Mouse (Mus musculus): ENCODE measurements around the gene Rras2.

The Rras2 gene

GRCm38 (mm10) chr7:114114284-114114683 is 3.3 kb downstream of the Rras2 start:
- DNase-seq (ENCODE audit: low spot score), result no peak

DNA sequence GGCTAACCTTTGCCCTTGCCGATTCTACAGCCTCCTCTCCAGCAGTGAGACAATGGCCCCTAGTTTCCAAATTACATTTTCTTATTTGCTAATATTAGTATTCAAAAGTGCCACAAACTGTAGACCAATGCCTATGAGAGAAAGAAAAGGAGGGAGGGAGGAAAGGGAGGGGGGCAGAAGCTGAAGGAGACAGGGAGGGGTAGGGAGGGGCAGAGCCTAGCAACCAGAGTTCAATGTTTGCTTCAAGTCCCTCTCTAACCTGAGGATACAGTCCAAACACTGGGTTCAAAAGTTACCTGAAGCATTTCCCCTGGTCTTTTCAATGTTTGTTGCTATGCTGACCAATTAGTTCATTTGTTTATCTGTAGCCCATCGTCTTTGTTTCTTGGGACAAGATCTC is 7.1 kb downstream of the Rras2 start:
- no peak for DNase-seq (ENCODE audit: low spot score)

DNA sequence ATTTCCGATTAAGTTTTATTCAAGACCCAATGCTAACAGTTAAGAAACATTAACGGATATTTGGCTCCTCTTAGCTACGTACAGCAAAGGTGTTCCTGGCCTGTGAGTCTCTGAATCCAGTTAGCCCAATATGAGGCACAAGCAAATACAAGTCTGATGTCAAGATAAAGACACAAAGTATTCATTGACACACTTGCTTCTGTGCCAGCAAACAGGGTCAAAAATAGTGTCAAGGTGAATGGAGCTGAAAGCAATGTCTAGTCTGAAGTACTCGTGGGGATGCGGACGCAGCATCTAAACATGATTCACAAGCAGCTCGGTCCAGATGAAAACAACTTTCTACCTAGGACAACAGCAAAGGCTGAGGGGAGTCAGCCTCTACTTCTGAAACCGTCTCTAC is 11.7 kb downstream of the Rras2 start:
- DNase-seq (ENCODE audit: low spot score), result no peak

DNA sequence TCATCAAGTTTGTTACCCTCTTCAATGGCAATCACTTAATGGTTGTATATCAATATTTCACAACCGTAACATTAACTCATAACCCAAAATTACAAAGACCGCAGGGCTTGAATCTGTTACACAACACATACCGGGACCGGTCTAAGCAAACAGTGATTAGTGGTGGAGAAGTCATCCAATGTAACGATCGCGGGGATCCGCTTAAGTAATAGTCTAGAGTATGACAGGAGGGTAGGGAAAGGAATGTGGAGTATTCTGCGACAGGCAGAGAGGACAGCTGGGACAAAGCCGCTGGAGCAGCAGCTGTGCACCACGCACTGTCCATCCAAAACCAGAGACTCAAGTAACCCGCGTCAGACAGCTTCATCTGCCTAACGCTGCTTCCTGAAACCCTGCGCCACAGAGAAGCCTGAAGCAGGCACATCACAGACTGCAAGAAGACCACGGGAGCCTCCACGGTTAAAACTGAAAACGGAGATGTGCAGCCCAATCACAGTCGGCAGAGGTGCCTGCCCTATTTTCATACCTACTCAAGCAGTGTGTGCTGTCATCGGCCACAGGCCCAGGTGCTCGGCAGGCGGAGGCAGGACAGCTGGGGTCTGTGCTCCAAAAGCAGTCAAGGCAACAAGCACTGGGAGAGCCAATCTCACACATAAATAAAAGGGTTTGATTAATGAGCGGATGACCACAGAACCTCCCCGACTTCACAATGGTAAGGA is 13.8 kb downstream of the Rras2 start:
- DNase-seq (ENCODE audit: low spot score), result no peak

DNA sequence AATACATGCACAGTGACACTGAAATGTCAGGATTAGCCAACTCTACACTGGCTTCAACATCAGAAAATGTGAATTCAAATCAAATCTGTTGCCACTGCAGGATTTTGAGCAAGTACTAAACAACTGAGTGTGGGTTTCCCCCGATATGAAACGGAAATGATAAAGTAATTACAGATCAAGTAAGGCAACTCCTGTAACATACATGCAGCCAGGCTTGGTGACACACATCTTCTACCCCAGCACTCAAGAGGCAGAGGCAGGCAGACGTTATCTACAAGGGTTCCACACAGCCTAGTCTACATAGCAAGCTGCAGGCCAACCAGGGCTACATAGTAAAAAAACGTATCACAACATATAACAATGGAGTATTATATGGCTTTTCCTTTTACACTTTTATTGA is 14.4 kb downstream of the Rras2 start:
- no peak for DNase-seq (ENCODE audit: low spot score)

GRCm38 (mm10) chr7:114102609-114103008 is 15.0 kb downstream of the Rras2 start:
- DNase-seq (ENCODE audit: low spot score), result no peak

DNA sequence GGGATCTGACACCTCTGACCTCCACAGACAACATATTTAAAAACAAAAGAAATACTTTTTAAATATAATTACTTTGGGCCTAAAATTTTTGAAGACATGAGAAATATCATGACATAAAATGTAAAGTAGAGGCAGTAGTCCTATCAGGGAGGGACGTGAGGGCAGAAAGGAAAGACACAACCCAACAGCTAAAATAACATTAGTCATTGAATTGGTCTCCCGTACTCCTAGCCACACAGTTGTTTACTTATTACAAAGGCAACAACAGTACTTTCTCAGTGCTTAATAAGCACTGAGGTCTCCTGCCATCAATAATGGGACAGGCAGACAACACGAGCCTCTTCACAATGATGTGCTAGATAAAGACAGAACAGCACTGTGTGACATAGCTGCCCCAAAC is 16.2 kb downstream of the Rras2 start:
- no peak for DNase-seq (ENCODE audit: low spot score)

GRCm38 (mm10) chr7:114093548-114094174 is 23.9 kb downstream of the Rras2 start:
- no peak for DNase-seq (ENCODE audit: low spot score)

DNA sequence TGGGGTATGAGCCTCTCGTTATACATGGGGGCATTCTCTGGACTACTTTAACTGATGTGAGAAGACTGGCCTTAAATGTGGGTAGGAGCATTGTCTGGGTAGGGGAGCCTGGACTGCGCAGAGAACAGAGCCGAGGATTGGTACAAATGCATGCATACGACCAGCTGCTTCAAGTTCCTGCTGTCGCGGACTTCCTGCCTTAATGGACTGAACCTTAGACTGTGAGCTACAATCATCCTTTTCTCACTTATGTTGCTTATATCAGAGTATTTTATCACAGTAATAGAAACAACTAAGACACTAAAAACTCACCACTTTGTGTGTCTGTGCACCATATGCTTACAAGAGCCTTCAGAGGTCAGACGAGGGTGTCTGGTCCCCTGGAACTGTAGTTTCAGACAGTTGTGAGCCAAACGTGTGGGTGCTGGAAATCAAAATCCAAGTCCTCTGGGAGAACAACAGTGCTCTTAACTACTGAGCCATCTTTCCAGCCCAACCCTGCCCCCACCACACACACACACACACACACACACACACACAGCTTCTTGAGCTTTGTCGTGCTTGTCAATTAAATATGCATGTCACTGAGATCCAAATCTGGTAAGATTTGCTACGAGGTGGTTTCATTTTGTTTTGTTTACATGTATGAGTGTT is 26.6 kb downstream of the Rras2 start:
- no peak for DNase-seq (ENCODE audit: low spot score)

DNA sequence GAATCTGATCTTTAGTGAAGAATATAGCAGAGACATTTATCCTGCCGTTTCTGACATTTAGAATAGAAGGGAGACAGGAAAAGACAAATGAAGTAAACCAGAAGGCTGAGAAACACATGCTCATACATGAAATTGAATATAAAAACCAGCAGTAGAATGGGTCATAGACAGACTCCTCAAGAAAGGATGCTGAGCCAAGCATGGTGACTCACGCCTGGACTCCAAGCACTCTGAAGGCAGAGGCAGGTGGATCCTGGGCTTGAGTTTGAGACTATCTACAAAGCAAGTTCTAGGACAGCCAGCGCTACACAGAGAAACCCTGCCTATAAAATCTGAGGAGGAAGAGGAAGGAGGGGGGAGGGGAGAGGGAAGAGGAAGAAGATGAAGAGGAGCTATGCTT is 27.4 kb downstream of the Rras2 start:
- no peak for DNase-seq (ENCODE audit: low spot score)

GRCm38 (mm10) chr7:114088918-114089317 is 28.7 kb downstream of the Rras2 start:
- no peak for DNase-seq (ENCODE audit: low spot score)

DNA sequence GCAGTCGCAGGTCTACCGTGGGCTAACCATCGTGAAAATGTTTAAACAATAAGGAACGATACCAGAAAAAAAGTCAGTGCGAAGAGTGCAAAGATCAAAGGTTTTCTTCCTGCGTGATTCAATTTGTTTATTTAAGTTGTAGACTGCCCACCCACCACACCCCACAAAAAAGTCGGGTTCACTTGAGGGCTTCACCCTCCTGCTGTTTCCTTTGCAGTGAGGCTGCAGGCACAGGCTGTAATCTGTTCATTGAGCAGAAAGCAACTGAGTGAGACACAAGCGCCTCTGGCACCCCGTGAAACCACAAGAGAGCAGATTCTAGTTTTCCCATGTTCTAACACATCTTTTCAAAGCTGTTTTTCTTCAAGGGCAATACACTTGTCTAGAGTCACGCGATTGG is 29.6 kb downstream of the Rras2 start:
- DNase-seq (ENCODE audit: low spot score), result no peak

DNA sequence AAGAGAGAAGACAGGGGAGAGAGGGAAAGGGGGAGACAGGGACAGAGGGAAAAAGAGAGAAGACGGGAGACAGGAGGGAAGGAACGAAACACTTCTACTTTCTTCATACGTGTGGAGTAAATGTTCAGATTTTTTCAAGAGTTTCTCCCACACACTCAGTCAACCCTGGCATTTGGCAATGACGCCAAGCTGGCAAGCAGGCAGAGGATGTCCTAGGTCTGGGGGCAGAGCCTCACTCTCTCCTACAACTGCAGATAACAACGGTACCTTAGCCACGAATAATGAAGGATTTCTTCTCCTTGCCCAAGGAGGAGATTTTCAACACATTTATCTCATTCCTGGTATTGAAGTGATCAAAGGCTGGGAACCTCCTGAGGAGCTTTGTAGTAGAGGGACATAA is 30.2 kb downstream of the Rras2 start:
- no peak for DNase-seq (ENCODE audit: low spot score)

- DNase-seq (ENCODE audit: low spot score), result no peak
These were observed 31.4 kb downstream of the Rras2 start for GRCm38 (mm10) chr7:114086021-114086710.

- DNase-seq (ENCODE audit: low spot score), result no peak
These were observed 33.8 kb downstream of the Rras2 start for GRCm38 (mm10) chr7:114083760-114084159.

- no peak for DNase-seq (ENCODE audit: low spot score)
These were observed 34.5 kb downstream of the Rras2 start for GRCm38 (mm10) chr7:114083088-114083487.

DNA sequence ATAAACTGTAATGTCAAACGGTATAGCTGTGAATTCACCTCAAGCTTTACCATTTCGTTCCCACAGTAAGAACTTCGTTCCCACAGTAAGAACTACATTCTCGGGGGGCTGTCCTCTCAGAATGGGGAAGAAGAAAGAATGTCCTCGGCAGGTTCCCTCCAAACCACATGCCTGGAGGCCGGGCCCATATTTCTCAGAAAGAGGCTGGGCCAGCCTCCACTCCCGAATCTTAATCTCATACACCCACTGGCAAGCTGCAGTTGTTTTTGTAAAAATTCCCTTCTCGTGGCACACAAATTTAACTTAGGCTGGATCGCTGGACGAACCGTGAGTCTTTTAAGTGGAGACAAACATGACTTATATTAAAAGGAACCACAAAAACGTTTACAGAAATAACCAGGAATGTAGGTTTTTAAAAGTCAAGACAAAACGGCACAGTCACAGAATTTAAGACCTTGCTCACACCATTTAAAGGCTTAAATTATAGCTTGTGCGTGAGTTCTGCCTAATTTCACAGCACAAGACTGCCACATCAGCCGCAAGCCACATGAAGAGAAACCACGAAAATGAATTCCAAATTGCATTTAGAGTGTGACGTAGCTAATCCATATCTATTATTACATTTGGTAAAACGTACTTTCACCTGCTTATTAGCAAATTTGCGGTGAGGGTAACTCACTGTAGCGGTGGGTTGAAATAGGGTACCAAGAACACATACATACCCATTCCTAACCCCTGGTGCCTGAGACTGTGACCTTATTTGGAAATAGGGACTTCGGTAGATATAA is 35.8 kb downstream of the Rras2 start:
- no peak for DNase-seq (ENCODE audit: low spot score)

DNA sequence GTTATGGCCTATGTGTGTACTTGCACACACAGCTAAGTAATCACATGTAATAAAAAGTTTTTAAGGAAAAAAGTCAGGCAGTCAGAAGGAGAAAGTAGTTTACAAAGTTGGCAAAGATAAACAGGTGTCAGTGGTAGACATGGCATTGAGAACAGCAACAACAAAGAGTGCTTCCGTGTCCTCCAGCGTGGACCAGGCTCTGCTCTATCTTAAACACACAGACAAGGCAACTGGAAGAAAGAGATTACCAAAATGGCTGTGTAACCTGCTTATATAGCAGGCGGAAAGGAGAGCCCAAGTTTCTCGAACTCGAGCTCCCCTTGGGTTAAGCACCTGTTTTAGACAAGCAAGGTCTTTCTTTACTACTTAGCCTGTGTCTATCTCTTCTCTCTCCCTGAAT is 37.3 kb downstream of the Rras2 start:
- DNase-seq (ENCODE audit: low spot score), result no peak

- DNase-seq (ENCODE audit: low spot score), result no peak
These were observed 38.2 kb downstream of the Rras2 start for GRCm38 (mm10) chr7:114079343-114079742.

GRCm38 (mm10) chr7:114074595-114074994 is 43.0 kb downstream of the Rras2 start:
- no peak for DNase-seq (ENCODE audit: low spot score)

DNA sequence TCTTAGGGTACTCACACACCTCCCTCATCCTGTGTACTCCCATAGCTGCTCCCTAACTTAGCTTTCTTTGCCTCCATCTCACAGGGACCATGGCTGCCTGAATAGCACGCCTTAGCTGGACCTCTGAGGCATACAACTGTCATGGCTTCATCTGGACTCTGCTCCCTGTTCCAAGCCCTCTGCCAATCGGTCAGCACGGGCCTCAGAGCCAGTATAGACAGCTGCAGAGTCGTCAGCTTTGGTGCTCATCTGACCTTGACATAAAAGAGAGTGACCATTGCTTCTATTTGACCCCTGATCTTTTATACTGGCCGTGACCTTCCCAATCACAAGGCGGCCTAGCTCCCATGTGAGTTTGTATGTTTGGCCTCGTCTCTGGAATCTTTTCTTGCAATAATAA is 43.4 kb downstream of the Rras2 start:
- DNase-seq (ENCODE audit: low spot score), result no peak

Data from layer of hippocampus, adult 9-10 months (tissue).